7 mouse cellular contexts compared by ENCODE assay signal in the genomic region with DNA sequence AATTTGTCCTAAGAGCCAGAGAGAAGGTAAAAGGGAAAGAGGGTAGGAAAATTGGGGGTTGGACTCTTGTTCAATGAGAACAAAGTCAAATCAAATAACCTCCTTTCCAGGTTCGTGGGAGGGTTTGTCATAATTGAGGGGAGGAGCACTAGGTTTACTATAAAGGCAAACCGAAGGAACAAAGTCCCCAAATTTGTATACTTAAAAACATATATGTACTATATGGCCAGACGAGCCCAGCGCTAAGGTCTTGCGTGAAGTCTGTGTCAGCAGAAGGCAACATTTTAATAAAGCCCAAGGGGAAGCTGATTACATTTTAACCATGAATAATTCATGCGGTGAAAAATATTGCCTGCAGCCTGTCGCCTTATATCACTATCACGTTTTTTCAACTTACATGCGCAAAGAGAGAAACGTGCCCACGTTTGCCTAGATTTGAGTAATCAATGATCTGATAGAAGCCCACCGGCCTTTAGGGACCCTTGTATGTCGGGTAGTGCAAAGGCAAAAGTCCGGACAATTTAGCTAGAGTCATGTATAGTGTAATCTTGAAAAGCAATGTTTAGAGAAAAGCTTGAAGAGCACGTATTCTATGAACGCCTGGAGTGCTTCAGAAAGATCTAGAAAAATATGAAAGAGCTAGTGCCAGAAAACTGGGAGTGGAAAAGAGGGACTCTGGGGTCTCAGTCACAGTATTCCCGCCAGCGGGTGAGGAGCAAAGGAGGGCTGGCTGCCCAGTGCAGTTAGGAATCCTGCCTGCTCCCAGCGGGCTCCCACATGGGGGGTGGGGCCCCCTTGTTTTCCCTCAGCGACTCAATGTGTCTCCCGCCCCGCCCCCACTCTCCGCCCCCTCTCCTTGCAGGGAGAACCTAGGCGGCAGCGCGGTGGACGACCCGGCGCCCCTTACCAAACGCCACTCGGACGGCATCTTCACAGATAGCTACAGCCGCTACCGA. TPM values are rescaled to one million over a fixed set of nuclear protein-coding genes. Genes with fewer than 3 reads are reported as not detected.
DNase-seq lines count a peak whose midpoint lies in the region; ATAC-seq and TF ChIP-seq lines count a peak whose summit lies in the region.

No protein-coding gene starts in this region.

- no peaks in the 10 kb centered on the region for H3K4me1 ChIP-seq in liver, embryonic 11.5 days (replicated peaks; ENCODE audit: control insufficient read depth, insufficient read depth, low read length)
- H3K4me1 ChIP-seq in liver, postnatal 0 days (ENCODE audit: insufficient read depth), result no peaks in the 10 kb centered on the region
- peaks cover 47% of the 10 kb centered on the region for H3K4me1 ChIP-seq in forebrain, embryonic 13.5 days
- H3K4me1 ChIP-seq in limb, embryonic 12.5 days (replicated peaks), result peaks cover 29% of the 10 kb centered on the region

- no peak for ATAC-seq in liver, embryonic 11.5 days (replicated peaks; ENCODE audit: low FRiP score)
- ATAC-seq in liver, postnatal 0 days, result no peak
- ATAC-seq in forebrain, embryonic 13.5 days, result peak; percentile 65
- ATAC-seq in limb, embryonic 12.5 days (ENCODE audit: insufficient number of reproducible peaks, insufficient read depth, low FRiP score, low TSS enrichment, low read depth), result no peak

- WGBS in liver, embryonic 11.5 days, result under 1% methylated on average over 34 of the region's 34 CpGs
- WGBS in liver, postnatal 0 days (ENCODE audit: insufficient replicate concordance), result 2% methylated on average over 34 of the region's 34 CpGs
- WGBS in forebrain, embryonic 13.5 days, result 1% methylated on average over 32 of the region's 34 CpGs
- under 1% methylated on average over 34 of the region's 34 CpGs for WGBS in limb, embryonic 12.5 days

- TF ChIP-seq CTCF in liver, postnatal 0 days (IDR thresholded peaks at IDR 0.05; ENCODE audit: low read depth), result no peak

- H3K27ac ChIP-seq in liver, embryonic 11.5 days (ENCODE audit: low read depth, low read length), result no peak overlapping the region
- no peak overlapping the region for H3K27ac ChIP-seq in liver, postnatal 0 days (ENCODE audit: low read depth)
- peak overlapping the region; percentile 63 for H3K27ac ChIP-seq in forebrain, embryonic 13.5 days
- H3K27ac ChIP-seq in limb, embryonic 12.5 days, result no peak overlapping the region

- H3K27me3 ChIP-seq in liver, embryonic 11.5 days (replicated peaks; ENCODE audit: control insufficient read depth, insufficient read depth, low read length), result peaks cover 64% of the 10 kb centered on the region
- H3K27me3 ChIP-seq in liver, postnatal 0 days (ENCODE audit: insufficient read depth, low read length), result peaks cover 57% of the 10 kb centered on the region
- H3K27me3 ChIP-seq in forebrain, embryonic 13.5 days, result peaks cover 66% of the 10 kb centered on the region
- H3K27me3 ChIP-seq in limb, embryonic 12.5 days, result peaks cover 67% of the 10 kb centered on the region

- H3K4me2 ChIP-seq in liver, embryonic 11.5 days, result peak overlapping the region; percentile 39
- H3K4me2 ChIP-seq in liver, postnatal 0 days (ENCODE audit: low read depth, low read length), result no peak overlapping the region
- peak overlapping the region; percentile 73 for H3K4me2 ChIP-seq in forebrain, embryonic 13.5 days
- peak overlapping the region; percentile 66 for H3K4me2 ChIP-seq in limb, embryonic 12.5 days

- no peak overlapping the region for H3K9ac ChIP-seq in liver, embryonic 11.5 days (ENCODE audit: low read depth, low read length)
- H3K9ac ChIP-seq in liver, postnatal 0 days (replicated peaks), result no peak overlapping the region
- peak overlapping the region; percentile 62 for H3K9ac ChIP-seq in forebrain, embryonic 13.5 days
- H3K9ac ChIP-seq in limb, embryonic 12.5 days (replicated peaks), result no peak overlapping the region

- no peaks in the 10 kb centered on the region for H3K36me3 ChIP-seq in liver, embryonic 11.5 days (ENCODE audit: control insufficient read depth, insufficient read depth, low read length)
- no peaks in the 10 kb centered on the region for H3K36me3 ChIP-seq in liver, postnatal 0 days (replicated peaks; ENCODE audit: insufficient read depth, low read length)
- H3K36me3 ChIP-seq in forebrain, embryonic 13.5 days (ENCODE audit: poor library complexity, severe bottlenecking), result no peaks in the 10 kb centered on the region
- no peaks in the 10 kb centered on the region for H3K36me3 ChIP-seq in limb, embryonic 12.5 days

- TF ChIP-seq EP300 in liver, postnatal 0 days (IDR thresholded peaks at IDR 0.05; ENCODE audit: low read depth), result no peak

- DNase-seq in liver, embryonic 11.5 days (ENCODE audit: low spot score), result no peak
- no peak for DNase-seq in liver, postnatal 0 days
- DNase-seq in right cerebral cortex, postnatal 25 days, result peak; percentile 35
- no peak for DNase-seq in urinary bladder, adult 2 months (ENCODE audit: low spot score)
- no peak for DNase-seq in thymus, postnatal 36 days

- H3K9me3 ChIP-seq in liver, embryonic 11.5 days (ENCODE audit: control insufficient read depth, low read length), result no peaks in the 10 kb centered on the region
- no peaks in the 10 kb centered on the region for H3K9me3 ChIP-seq in liver, postnatal 0 days (ENCODE audit: low read length)
- H3K9me3 ChIP-seq in forebrain, embryonic 13.5 days (replicated peaks), result no peaks in the 10 kb centered on the region
- H3K9me3 ChIP-seq in limb, embryonic 12.5 days, result no peaks in the 10 kb centered on the region

- H3K4me3 ChIP-seq in liver, embryonic 11.5 days (ENCODE audit: low read depth, low read length), result no peak overlapping the region; the same call in 1 of the 2 replicates
- no peak overlapping the region for H3K4me3 ChIP-seq in liver, postnatal 0 days (ENCODE audit: low read depth, low read length)
- peak overlapping the region; percentile 45 for H3K4me3 ChIP-seq in forebrain, embryonic 13.5 days
- peak overlapping the region; percentile 40 for H3K4me3 ChIP-seq in limb, embryonic 12.5 days (replicated peaks)

RNA-seq across cellular contexts. Expression of gene Adcyap1, which starts 4.5 kb away (rescaled TPM):
- polyA plus RNA-seq in liver, embryonic 11.5 days (2014; fragmentation: Nextera tagmentation; extraction: Ambion mirVana), result 0.05 and 0.11 TPM in 2 replicates
- polyA plus RNA-seq in liver, postnatal 0 days (2015; fragmentation: Nextera tagmentation; extraction: Ambion mirVana), result not detected in 2 replicates
- polyA plus RNA-seq in forebrain, embryonic 13.5 days (2015; fragmentation: Nextera tagmentation; extraction: Ambion mirVana), result 8.8 TPM in 2 replicates
- 1.0 and 1.2 TPM in 2 replicates for polyA plus RNA-seq in limb, embryonic 12.5 days (2016; fragmentation: Nextera tagmentation; extraction: Ambion mirVana)
- not detected in 2 replicates for polyA plus RNA-seq in urinary bladder, adult 2 months (2012; rRNA removed)

Comparison
In these comparisons a context has a peak if more than half of its experiments do, and no peak if none do; other contexts are left out.
1. H3K4me3 ChIP-seq: peak in forebrain, embryonic 13.5 days (single experiment) and limb, embryonic 12.5 days (single experiment); none in liver, embryonic 11.5 days (single experiment) and liver, postnatal 0 days (single experiment).